Mouse (Mus musculus) intestine, embryonic 16.5 days (tissue): ENCODE measurements at regions not wholly inside any gene's neighbourhood (a gene's known extent, or its start where the extent isn't known, plus 50 kb on each side); places are given as distances from the start of the nearest gene placed in this dataset.

ENCODE experiments used
- ATAC-seq: fragments of 200-750 bp; cut with Nextera tagmentation; 2 replicates; pipeline ENCODE4 v1.8.0; 2017; ENCODE audit warnings: moderate TSS enrichment, moderate library complexity
- H3K27ac ChIP-seq: fragments of 300-500 bp; sonication (generic); 2 replicates; pipeline ENCODE4 v1.5.1; 2014; ENCODE audit warnings: mild to moderate bottlenecking, low read length
- H3K27me3 ChIP-seq: fragments of 300-500 bp; sonication (generic); replicated peaks from 2 replicates; pipeline ENCODE4 v1.6.1; 2014; ENCODE audit warnings: low read length, control low read depth, mixed read lengths; ENCODE audit not compliant: control insufficient read depth, insufficient read depth
- H3K36me3 ChIP-seq: fragments of 300-500 bp; sonication (generic); 2 replicates; pipeline ENCODE4 v1.6.1; 2014; ENCODE audit warnings: low read length, control low read depth; ENCODE audit not compliant: control insufficient read depth, insufficient read depth
- H3K4me1 ChIP-seq: fragments of 300-500 bp; sonication (generic); 2 replicates; pipeline ENCODE4 v1.6.1; 2014; ENCODE audit warnings: low read length, control low read depth, mixed read lengths; ENCODE audit not compliant: control insufficient read depth, insufficient read depth
- H3K4me2 ChIP-seq: fragments of 300-500 bp; sonication (generic); 2 replicates; pipeline ENCODE4 v1.6.1; 2014; ENCODE audit warnings: low read depth, low read length, control low read depth
- H3K4me3 ChIP-seq: fragments of 300-500 bp; sonication (generic); 2 replicates; pipeline ENCODE4 v1.5.1; 2014; ENCODE audit warnings: mild to moderate bottlenecking, low read length
- H3K9ac ChIP-seq: fragments of 300-500 bp; sonication (generic); 2 replicates; pipeline ENCODE4 v1.6.1; 2014; ENCODE audit warnings: low read depth, low read length
- H3K9me3 ChIP-seq: fragments of 300-500 bp; sonication (generic); 2 replicates; pipeline ENCODE4 v1.6.1; 2016; ENCODE audit warnings: low read length, control low read depth; ENCODE audit not compliant: control insufficient read depth
- WGBS: fragments of 180-500 bp; shearing (Covaris S2); extraction: QIAGEN DNeasy Blood & Tissue Kit; methylation state at CpG from one replicate; pipeline ENCODE4 v1.1.7; 2014; 5-methylcytosine and 5-hydroxymethylcytosine counted together

DNA sequence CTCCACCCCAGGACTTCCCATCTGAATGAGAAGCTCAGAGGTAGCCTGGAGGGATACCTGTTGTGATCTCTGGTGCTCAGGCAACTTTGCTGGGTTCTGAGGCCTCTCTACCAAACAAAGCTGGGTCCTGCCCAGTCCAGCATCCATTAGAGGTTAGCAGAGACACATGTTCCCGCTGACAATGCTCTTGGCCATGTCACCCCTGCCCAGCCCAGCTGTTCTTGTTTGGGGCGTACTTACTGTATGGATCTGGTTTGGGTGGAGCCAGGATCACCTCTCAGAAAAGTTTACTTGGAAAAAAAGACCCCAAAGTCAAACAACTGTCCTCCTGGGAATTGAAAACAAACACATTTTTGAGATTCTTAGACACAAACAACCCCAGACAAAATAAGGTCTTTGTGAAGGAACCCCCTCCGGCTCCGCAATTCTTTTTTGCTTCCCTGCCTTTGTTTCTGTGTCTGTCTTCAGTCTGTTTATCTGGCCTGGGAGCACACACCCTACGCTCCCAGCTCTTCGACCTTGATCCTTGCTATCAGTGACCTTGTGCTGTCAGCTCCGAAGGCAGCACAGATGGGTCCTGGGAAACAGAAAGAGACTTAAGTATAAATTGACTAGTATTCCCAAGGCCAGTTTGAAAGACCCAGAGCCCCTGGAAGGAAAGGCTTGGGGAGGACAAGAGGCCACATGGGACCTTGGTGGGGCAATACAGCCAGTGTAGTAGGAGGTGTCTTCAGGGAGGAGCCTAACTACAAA is 68.1 kb upstream of the Serp2 start:
- H3K9me3 ChIP-seq, result no peaks in the 10 kb centered on the region
- no peak overlapping the region for H3K27ac ChIP-seq
- no peak overlapping the region for H3K4me2 ChIP-seq
- no peaks in the 10 kb centered on the region for H3K36me3 ChIP-seq
- 58% methylated on average over 7 of the region's 7 CpGs for whole genome bisulfite sequencing
- no peaks in the 10 kb centered on the region for H3K27me3 ChIP-seq
- H3K9ac ChIP-seq, result no peak overlapping the region
- peak; percentile 24 for ATAC-seq
- peaks cover 33% of the 10 kb centered on the region for H3K4me1 ChIP-seq
- H3K4me3 ChIP-seq, result no peak overlapping the region

GRCm38 (mm10) chr14:76623371-76623988 is 66.8 kb upstream of the Serp2 start:
- Histone ChIP-seq H3K27me3 (no peaks in the 10 kb centered on the region), H3K27ac (peak overlapping the region; percentile 59), H3K4me2 (peak overlapping the region; percentile 10; the same call in 1 of the 2 replicates), H3K4me1 (peaks cover 33% of the 10 kb centered on the region), H3K9me3 (no peaks in the 10 kb centered on the region), H3K4me3 (no peak overlapping the region), H3K9ac (0 out of 2 replicates have a peak overlapping the region, but pooled peaks have one; percentile 5), H3K36me3 (no peaks in the 10 kb centered on the region)
- WGBS, result 31% methylated on average over 10 of the region's 10 CpGs
- peak; percentile 54 for ATAC-seq

DNA sequence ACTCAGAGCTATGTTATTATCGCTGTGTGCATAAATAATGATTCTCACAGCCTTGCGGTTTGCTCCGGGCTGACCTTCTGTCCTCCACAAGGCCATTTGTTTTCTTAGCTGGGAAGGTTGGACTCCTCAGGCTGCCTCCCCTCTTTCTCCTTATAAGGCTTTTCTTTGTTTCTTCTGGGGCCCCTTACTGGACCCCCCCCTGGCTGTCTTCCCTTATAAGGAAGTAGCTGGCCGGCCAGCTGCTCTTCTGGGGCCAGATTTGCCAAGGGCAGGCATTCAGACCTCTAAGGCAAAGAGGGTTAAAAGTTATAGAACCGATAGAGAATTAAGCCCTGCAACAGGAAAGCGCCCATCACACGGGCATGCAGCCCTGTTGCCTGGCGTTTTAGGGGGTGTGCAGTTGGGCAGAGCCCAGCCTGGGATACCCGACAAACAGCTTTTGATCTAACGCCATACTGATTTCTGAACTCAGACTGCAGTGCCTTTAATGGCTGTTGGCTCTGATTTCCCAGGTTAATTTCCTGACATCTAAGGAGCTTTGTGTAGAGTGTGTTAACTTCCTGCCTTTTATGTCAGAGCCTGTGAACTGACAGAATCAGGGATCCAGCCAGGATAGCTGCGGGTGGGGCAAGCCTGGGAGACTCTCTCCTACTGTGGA is 66.1 kb upstream of the Serp2 start:
- peak; percentile 69 for ATAC-seq
- WGBS, result 5% methylated on average over 11 of the region's 11 CpGs
- H3K27me3 ChIP-seq, result no peaks in the 10 kb centered on the region
- peak overlapping the region; percentile 41 for H3K9ac ChIP-seq
- H3K9me3 ChIP-seq, result no peaks in the 10 kb centered on the region
- H3K36me3 ChIP-seq, result no peaks in the 10 kb centered on the region
- H3K27ac ChIP-seq, result peak overlapping the region; percentile 59
- H3K4me2 ChIP-seq, result peak overlapping the region; percentile 10
- no peak overlapping the region for H3K4me3 ChIP-seq
- peaks cover 33% of the 10 kb centered on the region for H3K4me1 ChIP-seq

DNA sequence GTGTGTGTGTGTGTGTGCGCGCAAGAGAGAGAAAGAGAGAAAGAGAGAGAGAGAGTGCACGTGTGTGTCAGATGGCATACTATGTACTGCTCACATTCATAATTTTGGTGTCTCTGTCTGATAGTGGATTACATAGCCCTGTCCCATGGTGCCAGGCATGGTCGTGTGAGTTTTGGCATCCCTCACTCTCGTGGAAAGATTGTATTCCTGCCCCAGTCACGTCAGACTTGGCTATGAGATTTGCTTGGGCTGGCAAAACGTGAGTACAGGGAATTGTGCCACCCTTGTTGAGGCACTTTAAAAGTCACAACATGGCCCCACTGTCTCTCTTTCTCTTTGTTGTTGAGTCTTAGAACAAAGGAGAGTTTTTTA is 62.3 kb upstream of the Serp2 start:
- no peak for ATAC-seq
- Histone ChIP-seq H3K27ac (no peak overlapping the region), H3K9me3 (no peaks in the 10 kb centered on the region), H3K4me1 (peaks cover 17% of the 10 kb centered on the region), H3K27me3 (no peaks in the 10 kb centered on the region), H3K4me2 (no peak overlapping the region), H3K36me3 (no peaks in the 10 kb centered on the region), H3K9ac (no peak overlapping the region), H3K4me3 (no peak overlapping the region)
- 72% methylated on average over 7 of the region's 7 CpGs for WGBS

- H3K4me2 ChIP-seq, result no peak overlapping the region
- H3K4me1 ChIP-seq, result peaks cover 13% of the 10 kb centered on the region
- H3K9me3 ChIP-seq, result no peaks in the 10 kb centered on the region
- no peaks in the 10 kb centered on the region for H3K27me3 ChIP-seq
- no peak for ATAC-seq
- H3K4me3 ChIP-seq, result no peak overlapping the region
- peak overlapping the region; percentile 2; the same call in 1 of the 2 replicates for H3K27ac ChIP-seq
- 63% methylated on average over 14 of the region's 14 CpGs for WGBS
- H3K9ac ChIP-seq, result no peak overlapping the region
- H3K36me3 ChIP-seq, result no peaks in the 10 kb centered on the region
These were observed 61.8 kb upstream of the Serp2 start for GRCm38 (mm10) chr14:76618331-76619037.

- Histone ChIP-seq H3K4me1 (peaks cover 7% of the 10 kb centered on the region), H3K27me3 (no peaks in the 10 kb centered on the region), H3K9me3 (no peaks in the 10 kb centered on the region), H3K4me3 (no peak overlapping the region), H3K27ac (peak overlapping the region; percentile 2; the same call in 1 of the 2 replicates), H3K9ac (no peak overlapping the region), H3K36me3 (no peaks in the 10 kb centered on the region), H3K4me2 (no peak overlapping the region)
- no peak for ATAC-seq
- WGBS, result 84% methylated on average over 1 of the region's 1 CpGs
These were observed 61.2 kb upstream of the Serp2 start for GRCm38 (mm10) chr14:76617889-76618288.

DNA sequence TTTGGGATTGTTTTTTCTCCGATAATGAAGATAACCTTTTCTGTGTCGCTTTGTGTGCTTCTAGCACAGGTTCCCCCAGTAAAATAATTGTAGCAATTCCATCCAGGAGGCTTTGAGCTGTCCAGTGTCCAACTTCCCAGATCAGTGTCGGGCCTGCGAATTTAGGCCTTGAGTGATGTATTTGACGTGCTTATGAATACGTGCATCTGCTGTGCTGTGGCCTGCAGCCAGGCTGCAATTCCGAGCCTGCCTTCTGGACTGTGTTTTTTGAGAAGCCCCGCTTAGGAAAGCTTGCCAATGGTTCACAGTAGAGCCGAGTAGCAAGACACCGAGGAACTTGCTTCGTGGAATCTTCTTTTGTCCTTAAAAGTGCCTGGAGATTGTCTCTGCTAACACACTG is 60.8 kb upstream of the Serp2 start:
- H3K36me3 ChIP-seq, result no peaks in the 10 kb centered on the region
- H3K4me1 ChIP-seq, result peaks cover 3% of the 10 kb centered on the region
- no peak overlapping the region for H3K4me2 ChIP-seq
- H3K27ac ChIP-seq, result peak overlapping the region; percentile 25
- H3K4me3 ChIP-seq, result no peak overlapping the region
- H3K9me3 ChIP-seq, result no peaks in the 10 kb centered on the region
- H3K27me3 ChIP-seq, result no peaks in the 10 kb centered on the region
- no peak overlapping the region for H3K9ac ChIP-seq
- WGBS, result 57% methylated on average over 11 of the region's 11 CpGs
- ATAC-seq, result 0 out of 2 replicates have a peak, but pooled peaks have one; percentile 34

GRCm38 (mm10) chr14:76616367-76616683 is 59.6 kb upstream of the Serp2 start:
- Histone ChIP-seq H3K36me3 (no peaks in the 10 kb centered on the region), H3K27ac (no peak overlapping the region), H3K27me3 (no peaks in the 10 kb centered on the region), H3K4me3 (no peak overlapping the region), H3K4me1 (no peaks in the 10 kb centered on the region), H3K9me3 (no peaks in the 10 kb centered on the region), H3K9ac (no peak overlapping the region), H3K4me2 (no peak overlapping the region)
- WGBS, result 47% methylated on average over 3 of the region's 3 CpGs
- no peak for ATAC-seq
